Mouse (Mus musculus): ENCODE measurements around the gene Tns3.

GRCm38 (mm10) chr11:8469537-8469936 is 194.8 kb downstream of the Tns3 start:
- no peak for TF ChIP-seq CTCF (IDR thresholded peaks at IDR 0.05; ENCODE audit: low read depth)
- no peak for TF ChIP-seq EP300 (IDR thresholded peaks at IDR 0.05; ENCODE audit: low read depth)

Data from liver, postnatal 0 days (tissue).